Mouse (Mus musculus): Measurements from ENCODE around the gene Gpkow. TPM values are rescaled to one million over a fixed set of nuclear protein-coding genes. Genes with fewer than 3 reads are reported as not detected.
A peak's percentile ranks its signal among the peaks of the same experiment; 100 is the strongest.
"Not testable (repeated sequence)": the region's sequence is repeated elsewhere in the genome, so short reads cannot be mapped to it uniquely, and the experiment has no call there.

Gpkow gene
- total RNA-seq, 4 experiments from 2014 or later = 32.9 to 36.4 (median 33.5) TPM

DNA sequence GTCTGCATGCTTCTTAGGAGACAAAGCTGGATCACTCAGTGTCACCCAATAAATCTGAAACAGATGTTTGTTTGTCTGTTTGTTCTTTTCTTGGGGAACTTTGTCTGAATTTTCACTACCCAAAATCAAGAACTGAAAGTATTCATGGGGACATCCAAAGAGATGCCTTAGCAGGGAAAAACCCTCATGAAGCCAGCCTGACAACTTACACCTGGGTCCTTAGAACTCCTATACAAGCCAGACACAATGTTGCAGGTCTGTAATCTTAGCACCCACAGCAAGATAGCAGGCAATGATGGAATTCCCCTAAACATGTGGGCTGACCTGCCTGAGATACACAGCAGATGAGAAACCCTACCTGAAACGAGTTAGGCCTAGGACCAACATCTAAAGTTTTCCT is 48.0 kb downstream of the Gpkow start:
- no peak for DNase-seq (ENCODE audit: low spot score in 2 of 2)

DNA sequence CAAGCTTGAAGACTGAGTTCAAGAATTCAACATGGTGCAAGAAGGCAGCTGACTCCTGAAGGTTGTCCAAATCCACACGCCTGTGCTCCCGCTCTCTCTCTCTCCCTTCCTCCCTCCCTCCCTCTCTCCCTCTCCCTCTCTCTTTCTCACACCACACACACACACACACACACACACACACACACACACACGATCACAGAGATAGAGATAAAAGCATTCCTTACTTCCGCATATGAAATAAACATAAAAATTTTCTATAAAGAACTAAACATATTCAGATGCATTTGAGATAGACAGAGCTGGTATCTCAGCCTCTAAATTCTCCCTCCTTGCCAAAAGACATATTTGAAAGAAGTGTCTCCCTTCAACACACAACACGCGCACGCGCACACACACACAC is 48.5 kb downstream of the Gpkow start:
- DNase-seq (ENCODE audit: low spot score in 2 of 2) = no peak

DNA sequence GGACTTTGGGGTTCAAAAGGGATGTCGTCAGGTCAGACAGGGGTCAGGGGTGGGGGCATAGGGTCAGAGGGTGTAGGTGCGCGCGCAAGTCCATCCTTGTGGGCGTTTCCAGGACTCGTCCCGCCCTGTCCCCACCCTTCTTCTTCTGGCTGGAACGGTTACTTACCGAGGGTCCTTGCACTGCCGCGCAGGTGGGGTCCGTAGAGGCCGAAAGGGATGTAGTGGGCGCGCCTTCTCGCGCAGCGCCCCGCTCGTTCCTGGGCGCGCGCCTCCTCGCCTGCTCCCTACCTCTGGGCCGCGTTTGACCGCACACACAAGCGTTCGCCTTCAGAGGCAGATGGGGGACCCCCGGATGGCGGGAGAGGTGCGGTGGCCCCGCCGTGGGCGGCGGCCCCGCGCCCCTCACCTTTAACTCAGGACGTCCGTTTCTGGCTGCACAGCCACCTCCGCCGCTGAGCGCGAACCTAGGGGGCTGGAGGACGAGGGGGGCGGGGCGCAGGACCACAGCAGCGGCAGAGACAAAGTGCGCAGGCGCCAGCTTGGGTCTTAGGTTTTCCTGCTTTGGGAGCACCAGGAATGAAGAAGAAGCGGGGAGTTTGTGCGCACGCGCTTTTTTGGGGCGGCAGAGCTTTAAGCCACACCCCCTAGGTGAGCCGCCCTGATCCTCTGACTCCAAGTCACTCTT is 53.6 kb downstream of the Gpkow start, which contains the start of gene Ccdc120:
Ccdc120 (minus strand) TSS at position 474 of the 685 bp plus-strand sequence.
- peak in 1 of 2 experiments; percentile 72 for DNase-seq (ENCODE audit: low spot score in 2 of 2)

DNA sequence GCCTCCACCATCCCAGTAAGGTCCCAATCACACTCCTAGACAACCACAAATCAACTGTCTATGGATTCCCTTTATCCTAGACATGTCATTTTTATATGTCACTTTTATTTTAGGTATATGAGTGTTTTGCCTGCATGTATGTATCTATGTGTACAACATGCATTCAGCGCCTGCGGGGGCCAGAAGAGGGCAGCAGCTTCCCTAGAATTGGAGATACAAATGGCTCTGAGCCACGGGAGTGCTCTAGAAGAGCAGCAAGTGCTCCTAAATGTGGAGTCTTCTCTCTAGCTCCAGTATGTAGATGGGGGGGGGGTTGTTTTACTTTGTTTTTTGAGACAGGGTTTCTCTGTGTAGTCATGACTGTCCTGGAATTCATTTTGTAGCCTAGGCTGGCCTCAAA is 56.7 kb downstream of the Gpkow start:
- DNase-seq (ENCODE audit: low spot score in 2 of 2) = not testable (repeated sequence)

Other genes with a start within 250 kb of the Gpkow start
- under 1 TPM in 1 of 4 experiments, not detected in 3; 0.18 TPM for gene Foxp3, start 123.5 kb upstream of the Gpkow start, total RNA-seq (2022)
- gene Ppp1r3f, start 122.8 kb upstream of the Gpkow start, total RNA-seq (2022) = 10 to 100 TPM; 21.4 to 30.0 (median 22.8) TPM
- gene Ccdc22, start 91.6 kb upstream of the Gpkow start, total RNA-seq (2022) = 10 to 100 TPM; 25.5 to 31.1 (median 29.7) TPM
- gene Cacna1f, start 90.0 kb upstream of the Gpkow start, total RNA-seq (2022) = under 1 TPM in 3 of 4 experiments, not detected in 1; 0.07 to 0.14 (median 0.11) TPM
- gene Syp, start 58.7 kb upstream of the Gpkow start, total RNA-seq (2022) = 1,000 to 10,000 TPM; 1,778 to 2,065 (median 1,954) TPM
- 1 to 10 TPM; 1.7 to 2.9 (median 2.6) TPM for gene Prickle3, start 39.9 kb upstream of the Gpkow start, total RNA-seq (2022)
- 10 to 100 TPM in 2 of 4 experiments, 1 to 10 TPM in 2; 6.3 to 11.0 (median 10.2) TPM for gene Plp2, start 25.7 kb upstream of the Gpkow start, total RNA-seq (2022)
- gene Magix, start 15.9 kb upstream of the Gpkow start, total RNA-seq (2022) = under 1 TPM in 3 of 4 experiments, not detected in 1; 0.26 to 0.46 (median 0.26) TPM
- gene Wdr45, start 17.2 kb downstream of the Gpkow start, total RNA-seq (2022) = 10 to 100 TPM; 59.1 to 71.0 (median 67.8) TPM
- under 1 TPM in 1 of 4 experiments, not detected in 3; 0.74 TPM for gene Gm45208, start 25.1 kb downstream of the Gpkow start, total RNA-seq (2022)
- 100 to 1,000 TPM in 3 of 4 experiments, 10 to 100 TPM in 1; 93.3 to 107 (median 103) TPM for gene Praf2, start 31.3 kb downstream of the Gpkow start, total RNA-seq (2022)
- 10 to 100 TPM; 15.7 to 26.0 (median 17.6) TPM for gene Ccdc120, start 53.8 kb downstream of the Gpkow start, total RNA-seq (2022)
- 10 to 100 TPM; 34.5 to 36.0 (median 35.1) TPM for gene Tfe3, start 65.4 kb downstream of the Gpkow start, total RNA-seq (2022)
- gene Gripap1, start 92.6 kb downstream of the Gpkow start, total RNA-seq (2022) = 100 to 1,000 TPM; 106 to 111 (median 107) TPM
- gene Kcnd1, start 125.2 kb downstream of the Gpkow start, total RNA-seq (2022) = 10 to 100 TPM in 3 of 4 experiments, 1 to 10 TPM in 1; 7.6 to 10.9 (median 10.4) TPM
- 10 to 100 TPM; 76.2 to 84.7 (median 78.7) TPM for gene Otud5, start 144.2 kb downstream of the Gpkow start, total RNA-seq (2022)
- 10 to 100 TPM; 45.5 to 49.9 (median 46.2) TPM for gene Pim2, start 181.1 kb downstream of the Gpkow start, total RNA-seq (2022)
- 10 to 100 TPM; 28.2 to 47.5 (median 42.3) TPM for gene Slc35a2, start 186.9 kb downstream of the Gpkow start, total RNA-seq (2022)
- gene Pqbp1, start 202.1 kb downstream of the Gpkow start, total RNA-seq (2022) = 10 to 100 TPM; 79.2 to 89.9 (median 84.2) TPM
- gene Timm17b, start 202.2 kb downstream of the Gpkow start, total RNA-seq (2022) = 10 to 100 TPM; 22.9 to 33.3 (median 29.3) TPM
- not detected for gene Gm10491, start 210.7 kb downstream of the Gpkow start, total RNA-seq (2022)
- 1 to 10 TPM in 1 of 4 experiments, not detected in 3; 1.4 TPM for gene Gm10490, start 212.4 kb downstream of the Gpkow start, total RNA-seq (2022)
- 100 to 1,000 TPM; 412 to 461 (median 441) TPM for gene Pcsk1n, start 222.7 kb downstream of the Gpkow start, total RNA-seq (2022)
- gene Eras, start 231.5 kb downstream of the Gpkow start, total RNA-seq (2022) = not detected